Mouse (Mus musculus): ENCODE measurements around the gene Acnat1. TPM values are rescaled to one million over a fixed set of nuclear protein-coding genes. Genes with fewer than 3 reads are reported as not detected.
"Not testable (repeated sequence)": the region's sequence is repeated elsewhere in the genome, so short reads cannot be mapped to it uniquely, and the experiment has no call there.

Acnat1 gene
- total RNA-seq, 2 experiments from 2014 or later: 3.8 to 5.8 TPM

DNA sequence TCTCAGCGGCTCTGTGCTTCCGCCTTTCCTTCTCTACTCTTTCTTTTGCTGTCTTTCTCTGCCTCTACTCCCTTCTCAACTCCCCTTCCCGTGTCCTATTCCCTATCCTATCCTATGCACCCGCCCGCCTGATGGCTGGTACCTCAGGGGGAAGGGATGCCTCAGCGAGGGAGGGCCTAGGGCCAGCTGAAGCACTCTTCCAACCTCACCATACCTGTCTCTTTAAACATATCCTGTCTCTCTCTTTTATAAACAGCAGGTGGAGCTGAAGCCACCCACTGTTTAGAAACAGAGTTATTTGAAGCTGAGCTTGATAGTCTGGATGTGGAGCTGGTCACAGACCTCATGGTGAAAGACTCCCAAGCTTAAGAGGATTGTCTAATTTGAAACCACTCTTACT lies 6.4 kb downstream of the Acnat1 start:
- DNase-seq (ENCODE audit: low spot score in 2 of 2): no peak

DNA sequence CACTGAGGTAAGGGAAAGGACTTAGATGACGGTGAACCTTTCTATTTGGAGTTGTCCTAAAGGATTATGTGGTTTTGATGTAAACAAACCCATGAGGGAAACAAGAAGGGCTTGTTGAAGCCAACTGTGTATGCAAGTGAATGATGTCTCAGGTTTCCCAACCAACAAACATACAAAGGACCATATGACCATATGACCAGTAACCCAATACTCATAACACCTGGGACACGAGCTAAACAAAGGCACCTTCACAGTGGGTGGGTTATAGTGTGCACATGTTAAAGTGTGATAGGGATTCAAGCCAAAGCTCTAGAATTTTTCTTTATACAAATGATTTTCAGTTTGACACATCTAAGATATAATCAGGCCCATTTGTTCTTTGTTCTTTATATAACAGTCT lies 17.5 kb downstream of the Acnat1 start:
- no peak for DNase-seq (ENCODE audit: low spot score in 2 of 2)

DNA sequence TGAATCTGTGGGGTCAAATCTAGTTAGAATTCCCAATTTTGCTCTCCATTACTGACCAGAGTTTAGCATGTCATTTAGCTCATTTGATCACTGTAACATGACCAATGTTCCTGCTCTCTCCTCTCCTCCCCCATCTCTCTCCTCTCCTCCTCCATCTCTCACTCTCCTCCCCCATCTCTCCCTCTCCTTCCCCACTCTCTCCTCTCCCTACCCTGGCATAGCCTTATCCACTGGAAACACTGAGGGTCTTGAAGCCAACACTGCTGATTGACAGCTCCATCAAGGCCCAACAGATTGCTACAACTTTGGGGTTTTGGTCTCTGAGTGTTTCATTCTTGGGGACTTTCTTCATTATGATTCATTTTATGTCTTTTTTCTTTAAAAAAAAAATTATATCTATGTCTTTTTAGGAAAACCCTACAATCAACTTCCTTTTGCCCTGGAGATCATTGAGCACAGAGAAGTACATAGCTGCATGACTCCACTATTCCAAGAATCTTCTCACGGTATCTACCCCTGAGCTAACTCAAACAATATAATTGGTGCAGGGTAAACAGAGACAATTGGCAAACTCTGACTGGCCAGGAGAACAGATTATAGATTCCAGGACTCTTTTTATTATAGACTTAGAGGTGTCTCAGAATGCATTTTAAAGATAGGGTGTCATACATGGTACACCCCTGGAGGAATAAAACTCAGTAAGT lies 21.7 kb downstream of the Acnat1 start:
- no peak for DNase-seq (ENCODE audit: low spot score in 2 of 2)

DNA sequence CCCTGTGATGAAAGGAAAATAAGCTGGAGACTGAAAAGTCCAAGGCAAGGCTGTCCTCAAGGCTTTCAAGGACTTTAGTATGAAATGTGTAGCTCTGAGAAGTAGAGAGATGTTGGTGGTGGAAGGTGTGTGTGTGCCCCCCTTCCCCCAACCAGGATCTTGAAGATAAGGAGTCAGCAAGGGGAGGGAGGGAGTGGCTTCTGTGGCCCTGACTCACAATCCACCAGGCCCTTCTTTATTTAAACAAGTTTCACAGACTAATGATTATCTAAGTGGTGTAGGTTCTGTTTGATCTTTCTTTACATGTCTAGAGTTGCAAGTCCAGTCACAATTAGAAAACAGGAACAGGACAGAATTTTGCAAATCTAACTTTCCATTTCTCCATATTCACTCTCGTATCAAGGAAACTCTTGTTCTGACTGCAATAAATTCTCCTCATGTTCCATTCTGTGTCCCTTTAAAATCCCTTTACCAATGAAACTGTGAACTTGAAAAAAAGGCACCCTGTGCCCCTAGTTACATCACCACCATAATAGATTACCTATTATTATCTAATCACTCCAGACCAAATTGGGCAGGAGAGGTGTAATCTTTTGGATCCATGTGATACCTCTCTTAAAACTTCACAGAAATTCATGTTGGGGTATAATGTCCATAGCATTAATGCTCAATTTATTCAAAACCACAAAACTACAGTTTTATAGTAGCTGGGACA lies 22.4 kb downstream of the Acnat1 start:
- DNase-seq (ENCODE audit: low spot score in 2 of 2): not testable (repeated sequence)

DNA sequence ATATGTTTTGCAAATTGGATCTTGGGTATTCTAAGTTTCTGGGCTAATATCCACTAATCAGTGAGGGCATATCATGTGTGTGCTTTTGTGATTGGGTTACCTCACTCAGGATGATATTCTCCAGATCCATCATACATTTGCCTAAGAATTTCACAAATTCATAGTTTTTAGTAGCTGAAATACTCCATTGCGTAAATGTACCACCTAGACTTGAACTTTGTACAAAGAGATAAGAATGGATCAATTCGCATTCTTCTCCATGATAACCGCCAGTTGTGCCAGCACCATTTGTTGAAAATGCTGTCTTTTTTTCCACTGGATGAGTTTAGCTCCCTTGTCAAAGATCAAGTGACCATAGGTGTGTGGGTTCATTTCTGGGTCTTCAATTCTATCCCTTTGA lies 36.7 kb downstream of the Acnat1 start:
- not testable (repeated sequence) for DNase-seq (ENCODE audit: low spot score in 2 of 2)

DNA sequence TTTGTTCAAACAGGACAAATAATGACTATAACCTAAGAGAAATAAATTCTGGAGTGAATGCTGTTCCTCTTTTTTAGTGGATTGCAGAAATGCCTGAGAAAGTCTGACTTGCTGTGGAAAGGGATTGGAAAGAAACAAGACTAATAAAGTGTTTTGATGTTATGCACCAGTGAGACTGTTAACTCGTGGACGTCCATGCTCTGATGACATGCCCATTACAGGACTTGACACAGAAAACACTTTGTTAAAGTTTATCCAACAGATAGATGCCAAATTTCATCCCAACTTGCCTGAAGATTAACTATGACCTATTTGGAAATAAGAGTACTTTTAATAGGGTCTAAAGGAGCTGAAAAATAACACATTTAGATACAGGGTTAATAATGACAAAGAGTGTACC lies 63.6 kb downstream of the Acnat1 start:
- DNase-seq (ENCODE audit: low spot score in 2 of 2): not testable (repeated sequence)

DNA sequence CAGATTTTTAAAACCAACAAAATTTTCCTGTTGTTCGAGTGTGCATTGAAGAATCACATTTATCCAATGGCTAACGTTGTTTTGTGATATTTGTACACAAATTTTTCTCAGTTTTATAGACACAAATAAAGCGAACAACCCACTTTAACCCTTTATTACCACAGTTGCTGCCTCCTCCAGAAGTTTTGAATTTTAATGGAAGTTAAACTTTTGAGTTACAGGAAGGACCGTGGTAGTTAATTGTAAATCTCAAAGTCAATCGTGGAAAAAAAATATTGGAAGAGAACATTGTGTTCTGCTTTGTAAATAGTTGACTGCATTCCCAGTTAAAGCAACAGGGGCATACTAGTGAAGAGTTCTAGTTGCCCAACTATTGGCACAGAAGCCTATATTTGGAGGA lies 65.8 kb downstream of the Acnat1 start, which contains the start of gene Acnat2:
TSS of gene Acnat2 (minus strand) at position 195 of the 400 bp plus-strand sequence.
- not testable (repeated sequence) for DNase-seq (ENCODE audit: low spot score in 2 of 2)

Other genes starting within 250 kb of the Acnat1 start
- gene Acnat2, start 65.8 kb downstream of the Acnat1 start, total RNA-seq (2021): 1 to 10 TPM; 2.4 to 5.0 TPM
- gene Baat, start 32.6 kb upstream of the Acnat1 start, total RNA-seq (2021): 1 to 10 TPM in 1 of 2 experiments, under 1 TPM in 1; 0.50 to 2.0 TPM
- gene Mrpl50, start 47.2 kb upstream of the Acnat1 start, total RNA-seq (2021): 10 to 100 TPM; 47.8 to 48.6 TPM
- gene Zfp189, start 47.3 kb upstream of the Acnat1 start, total RNA-seq (2021): 1 to 10 TPM; 8.9 to 9.4 TPM
- gene Aldob, start 75.6 kb upstream of the Acnat1 start, total RNA-seq (2021): 100 to 1,000 TPM; 112 to 217 TPM
- 10 to 100 TPM; 13.8 to 14.0 TPM for gene Tmem246, start 124.0 kb upstream of the Acnat1 start, total RNA-seq (2021)
- 10 to 100 TPM; 60.6 to 60.8 TPM for gene Rnf20, start 158.1 kb upstream of the Acnat1 start, total RNA-seq (2021)
- gene Ppp3r2, start 208.1 kb upstream of the Acnat1 start, total RNA-seq (2021): not detected